Mouse (Mus musculus) stomach, postnatal 0 days (tissue): ENCODE data around the gene Gramd4. TPM values are rescaled to one million over a fixed set of nuclear protein-coding genes. Genes with fewer than 3 reads are reported as not detected.

Experiments
- ATAC-seq: fragments of 200-750 bp; cut with Nextera tagmentation; 2 replicates; pipeline ENCODE4 v1.8.0; 2017; ENCODE audit not compliant: low FRiP score, low TSS enrichment
- DNase-seq: peaks from one replicate; pipeline ENCODE4 v3.0.0-alpha.2; 2016; ENCODE audit warnings: low spot score
- H3K27ac ChIP-seq: fragments of 300-500 bp; sonication (generic); replicated peaks from 2 replicates; pipeline ENCODE4 v1.5.1; 2014; ENCODE audit warnings: mild to moderate bottlenecking, control low read depth
- H3K27me3 ChIP-seq: fragments of 300-500 bp; sonication (generic); 2 replicates; pipeline ENCODE4 v1.6.1; 2014; ENCODE audit warnings: low read length; ENCODE audit not compliant: control insufficient read depth, insufficient read depth
- H3K36me3 ChIP-seq: fragments of 300-500 bp; sonication (generic); 2 replicates; pipeline ENCODE4 v1.6.1; 2014; ENCODE audit warnings: low read length, mixed read lengths; ENCODE audit not compliant: control insufficient read depth, insufficient read depth
- H3K4me1 ChIP-seq: fragments of 300-500 bp; sonication (generic); replicated peaks from 2 replicates; pipeline ENCODE4 v1.6.1; 2014; ENCODE audit warnings: antibody characterized with exemption; ENCODE audit not compliant: control insufficient read depth, insufficient read depth
- H3K4me2 ChIP-seq: fragments of 300-500 bp; sonication (generic); replicated peaks from 2 replicates; pipeline ENCODE4 v1.6.1; 2014; ENCODE audit warnings: low read depth, mild to moderate bottlenecking, control low read depth, moderate library complexity
- H3K4me3 ChIP-seq: fragments of 300-500 bp; sonication (generic); 2 replicates; pipeline ENCODE4 v1.5.1; 2014; ENCODE audit warnings: low read depth, low read length, control low read depth
- H3K9ac ChIP-seq: fragments of 300-500 bp; sonication (generic); 2 replicates; pipeline ENCODE4 v1.6.1; 2014; ENCODE audit warnings: mild to moderate bottlenecking, low read length, control low read depth, mixed read lengths
- H3K9me3 ChIP-seq: fragments of 300-500 bp; sonication (generic); 2 replicates; pipeline ENCODE4 v1.6.1; 2016; ENCODE audit warnings: low read length; ENCODE audit not compliant: control insufficient read depth
- CTCF ChIP-seq: IDR thresholded peaks from 2 replicates; pipeline ENCODE4 v1.5.1; 2016; ENCODE audit warnings: antibody characterized with exemption, low read depth, mild to moderate bottlenecking, moderate library complexity
- EP300 ChIP-seq: optimal IDR thresholded peaks from 2 replicates; pipeline ENCODE3; 2016; ENCODE audit warnings: antibody characterized with exemption
- WGBS: fragments of 180-500 bp; shearing (Covaris S2); extraction: QIAGEN DNeasy Blood & Tissue Kit; methylation state at CpG from one replicate; pipeline ENCODE4 v1.1.7; 2014; 5-methylcytosine and 5-hydroxymethylcytosine counted together
- polyA plus RNA-seq: library from polyadenylated mRNA; unstranded; fragments of >200 nt; fragmentation: Nextera tagmentation; extraction: Ambion mirVana; gene quantifications from 2 replicates; pipeline ENCODE4 v1.2.1, GENCODE M21; 2015

Gene Gramd4
- polyA plus RNA-seq, 1 experiment from 2014 or later, result 11.1 TPM

GRCm38 (mm10) chr15:86018753-86019512, 38.6 kb upstream of the Gramd4 start:
- TF ChIP-seq EP300 (no peak), CTCF (peak; percentile 43)
- Histone ChIP-seq H3K9me3 (no peaks in the 10 kb centered on the region), H3K9ac (no peak overlapping the region), H3K4me1 (no peaks in the 10 kb centered on the region), H3K27me3 (no peaks in the 10 kb centered on the region), H3K4me3 (no peak overlapping the region), H3K27ac (no peak overlapping the region), H3K4me2 (no peak overlapping the region), H3K36me3 (no peaks in the 10 kb centered on the region)
- no peak for ATAC-seq
- no peak for DNase-seq
- 93% methylated on average over 5 of the region's 5 CpGs for WGBS

- Histone ChIP-seq H3K4me3 (no peak overlapping the region), H3K36me3 (no peaks in the 10 kb centered on the region), H3K9ac (no peak overlapping the region), H3K9me3 (no peaks in the 10 kb centered on the region), H3K27me3 (no peaks in the 10 kb centered on the region), H3K4me1 (no peaks in the 10 kb centered on the region), H3K27ac (no peak overlapping the region), H3K4me2 (no peak overlapping the region)
- WGBS, result 81% methylated on average over 8 of the region's 8 CpGs
- TF ChIP-seq CTCF, result no peak
- no peak for TF ChIP-seq EP300
- DNase-seq, result no peak
- ATAC-seq, result no peak
Observed at GRCm38 (mm10) chr15:86020008-86020407, 37.5 kb upstream of the Gramd4 start.

GRCm38 (mm10) chr15:86021301-86021700, 36.2 kb upstream of the Gramd4 start:
- no peak overlapping the region for H3K9ac ChIP-seq
- 23% methylated on average over 9 of the region's 9 CpGs for WGBS
- H3K36me3 ChIP-seq, result no peaks in the 10 kb centered on the region
- H3K4me2 ChIP-seq, result no peak overlapping the region
- no peak overlapping the region for H3K4me3 ChIP-seq
- no peaks in the 10 kb centered on the region for H3K27me3 ChIP-seq
- H3K4me1 ChIP-seq, result no peaks in the 10 kb centered on the region
- ATAC-seq (peak; percentile 67; the same call in 1 of the 2 replicates), DNase-seq (peak; percentile 64)
- H3K9me3 ChIP-seq, result no peaks in the 10 kb centered on the region
- TF ChIP-seq EP300 (no peak), CTCF (no peak)
- H3K27ac ChIP-seq, result no peak overlapping the region

- Histone ChIP-seq H3K4me2 (no peak overlapping the region), H3K9ac (no peak overlapping the region), H3K27ac (no peak overlapping the region), H3K27me3 (no peaks in the 10 kb centered on the region), H3K4me1 (no peaks in the 10 kb centered on the region), H3K4me3 (no peak overlapping the region), H3K36me3 (no peaks in the 10 kb centered on the region), H3K9me3 (no peaks in the 10 kb centered on the region)
- ATAC-seq (no peak), DNase-seq (no peak)
- 58% methylated on average over 9 of the region's 9 CpGs for WGBS
- TF ChIP-seq CTCF, result no peak
- TF ChIP-seq EP300, result no peak
Observed at GRCm38 (mm10) chr15:86021971-86022370, 35.5 kb upstream of the Gramd4 start.

- H3K9me3 ChIP-seq, result no peaks in the 10 kb centered on the region
- DNase-seq, result no peak
- H3K4me2 ChIP-seq, result no peak overlapping the region; the same call in 1 of the 2 replicates
- H3K36me3 ChIP-seq, result no peaks in the 10 kb centered on the region
- H3K4me3 ChIP-seq, result no peak overlapping the region
- no peak overlapping the region for H3K27ac ChIP-seq
- no peaks in the 10 kb centered on the region for H3K4me1 ChIP-seq
- no peak for ATAC-seq
- 64% methylated on average over 8 of the region's 8 CpGs for WGBS
- no peak overlapping the region for H3K9ac ChIP-seq
- no peak for TF ChIP-seq EP300
- no peak for TF ChIP-seq CTCF
- H3K27me3 ChIP-seq, result no peaks in the 10 kb centered on the region
Observed at GRCm38 (mm10) chr15:86027871-86028270, 29.6 kb upstream of the Gramd4 start.

GRCm38 (mm10) chr15:86029981-86030380, 27.5 kb upstream of the Gramd4 start:
- Histone ChIP-seq H3K27ac (no peak overlapping the region), H3K36me3 (no peaks in the 10 kb centered on the region), H3K4me3 (peak overlapping the region; percentile 0), H3K9me3 (no peaks in the 10 kb centered on the region), H3K4me1 (no peaks in the 10 kb centered on the region), H3K9ac (no peak overlapping the region), H3K4me2 (peak overlapping the region; percentile 35), H3K27me3 (no peaks in the 10 kb centered on the region)
- no peak for ATAC-seq
- WGBS, result 69% methylated on average over 14 of the region's 14 CpGs
- peak; percentile 50 for TF ChIP-seq CTCF
- TF ChIP-seq EP300, result no peak
- DNase-seq, result peak; percentile 53
